Mouse (Mus musculus) ovary, adult 18-20 months (tissue): ENCODE results near the gene Vmn1r4.
A peak's percentile ranks its signal among the peaks of the same experiment; 100 is the strongest.

Source experiments
- DNase-seq: peaks from one replicate; pipeline ENCODE4 v3.0.0; 2022; ENCODE audit warnings: low spot score, mixed read lengths

Gene Vmn1r4

DNA sequence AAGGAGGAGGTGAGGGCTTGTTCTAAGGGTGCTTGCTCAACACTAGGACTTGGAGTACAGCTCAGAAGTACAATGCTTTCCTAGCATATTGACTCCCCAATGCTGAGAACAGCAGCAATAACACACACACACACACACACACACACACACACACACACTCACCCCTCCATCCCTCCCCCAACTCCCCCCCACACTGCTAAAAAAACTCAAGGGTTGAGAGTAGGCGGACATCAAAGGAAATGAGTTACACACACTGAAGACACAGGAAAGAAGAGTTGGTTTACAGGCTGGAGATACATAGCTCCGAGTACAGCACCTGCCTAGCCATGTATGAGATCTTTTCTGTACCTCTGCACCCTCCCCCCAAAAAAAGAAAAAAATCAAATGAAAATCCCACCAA, 7.5 kb upstream of the Vmn1r4 start:
- DNase-seq = no peak

DNA sequence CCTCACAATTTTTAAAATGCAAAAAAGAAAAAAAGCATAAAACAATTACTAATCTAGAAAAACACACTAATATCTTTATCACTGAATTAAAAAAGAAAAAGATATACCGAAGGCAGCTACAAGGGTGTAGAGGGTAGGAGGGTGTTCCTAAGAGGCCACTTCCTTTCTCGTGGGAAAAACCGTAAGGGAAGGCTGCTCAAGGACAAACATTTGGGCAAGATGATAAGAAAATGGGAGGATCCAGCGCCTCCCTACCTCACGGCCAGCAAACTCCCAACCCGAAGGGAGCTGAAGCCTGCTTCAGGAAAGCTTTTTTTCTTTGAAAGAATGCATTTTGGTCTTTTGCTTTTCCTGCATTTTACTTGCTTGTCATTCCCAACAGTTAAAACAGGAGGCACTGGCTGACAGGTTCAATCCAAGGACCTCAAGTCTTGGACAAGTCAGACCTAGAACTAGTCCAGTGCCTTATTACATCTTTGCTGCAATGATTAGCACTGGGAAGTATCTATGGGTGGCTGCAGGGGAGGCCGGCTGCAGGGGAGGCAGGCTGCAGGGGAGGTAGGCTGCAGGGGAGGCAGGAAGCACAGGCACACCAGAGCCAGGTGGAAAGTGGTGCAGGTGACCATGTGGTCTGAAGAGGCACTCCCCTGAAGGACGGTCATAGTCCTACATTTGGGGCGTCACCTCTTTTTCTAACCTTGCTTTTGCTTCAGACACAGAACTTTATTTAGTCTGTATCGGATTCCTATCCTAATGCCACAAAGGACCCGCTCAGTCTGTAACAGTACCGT, 6.0 kb upstream of the Vmn1r4 start:
- peak; percentile 64 for DNase-seq

DNA sequence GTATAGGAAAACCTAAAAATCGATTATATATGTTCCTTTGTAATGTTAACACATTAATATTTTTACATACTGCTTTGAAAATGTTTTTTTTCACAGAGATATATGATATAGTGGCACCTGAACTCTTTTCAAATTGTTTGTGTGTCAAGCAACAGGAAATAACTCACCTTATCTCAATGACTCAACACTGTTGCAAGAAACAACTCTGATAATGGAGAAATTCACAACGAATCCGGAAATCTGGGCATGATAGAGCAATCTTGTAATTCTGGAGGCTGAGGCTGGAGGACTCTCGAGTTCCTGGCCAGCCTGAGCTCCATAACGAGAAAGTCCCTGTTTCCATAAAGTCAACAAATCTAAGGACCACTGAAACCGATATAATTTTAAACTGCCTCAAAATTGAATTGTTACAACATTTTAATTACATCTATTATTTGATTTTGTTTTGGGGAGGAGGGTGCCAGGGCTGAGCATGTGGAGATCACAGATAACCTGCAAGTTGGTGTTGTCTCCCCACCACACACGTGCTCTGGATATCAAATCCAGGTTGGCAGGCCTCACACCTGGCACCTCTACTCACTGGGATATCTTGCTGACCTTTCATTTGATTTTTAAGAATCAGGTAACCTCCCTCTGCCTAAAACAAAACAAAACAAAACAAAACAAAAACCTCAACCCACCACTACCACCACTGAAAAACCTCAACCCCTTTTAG, 4.3 kb upstream of the Vmn1r4 start:
- DNase-seq = no peak

DNA sequence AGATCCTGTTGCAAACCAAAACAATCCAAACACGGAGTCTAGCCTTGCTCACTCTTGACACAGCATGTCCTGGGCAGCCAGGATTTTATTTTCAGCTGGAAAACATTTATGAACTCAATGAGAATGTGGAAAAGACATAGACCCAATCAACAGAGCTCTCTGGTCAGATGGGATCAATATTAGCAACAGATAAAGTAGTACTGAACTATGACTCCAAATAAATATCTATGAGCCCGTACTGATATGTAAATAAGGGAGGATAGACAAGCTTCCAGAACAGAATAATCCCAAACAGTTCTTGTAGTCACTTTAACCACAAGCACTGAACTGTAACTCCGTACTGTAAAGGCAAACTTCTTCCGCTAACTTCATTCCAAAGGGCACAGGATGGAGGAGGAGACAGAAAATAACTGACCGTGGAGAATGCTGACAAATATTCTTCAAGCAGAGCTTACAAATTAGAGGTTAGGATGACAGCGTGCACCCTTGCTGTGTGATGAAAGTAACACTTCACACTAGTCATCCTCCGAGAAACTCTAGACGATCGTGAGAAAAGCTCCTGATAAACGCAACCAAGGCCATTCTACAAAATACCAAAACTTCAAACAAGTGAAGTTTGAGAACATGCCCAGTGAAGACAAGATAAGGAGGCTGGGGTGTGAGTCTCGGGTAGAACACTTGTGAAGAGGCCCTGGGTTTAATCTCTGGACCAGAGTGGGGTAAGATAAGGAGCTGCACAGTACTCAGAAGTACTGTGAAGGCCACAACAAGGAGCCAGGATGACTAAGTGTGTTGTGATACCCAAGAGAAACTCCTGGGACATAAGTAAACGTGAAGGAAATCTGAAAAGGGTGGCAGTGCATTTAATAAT, 3.4 kb upstream of the Vmn1r4 start:
- peak; percentile 74 for DNase-seq

DNA sequence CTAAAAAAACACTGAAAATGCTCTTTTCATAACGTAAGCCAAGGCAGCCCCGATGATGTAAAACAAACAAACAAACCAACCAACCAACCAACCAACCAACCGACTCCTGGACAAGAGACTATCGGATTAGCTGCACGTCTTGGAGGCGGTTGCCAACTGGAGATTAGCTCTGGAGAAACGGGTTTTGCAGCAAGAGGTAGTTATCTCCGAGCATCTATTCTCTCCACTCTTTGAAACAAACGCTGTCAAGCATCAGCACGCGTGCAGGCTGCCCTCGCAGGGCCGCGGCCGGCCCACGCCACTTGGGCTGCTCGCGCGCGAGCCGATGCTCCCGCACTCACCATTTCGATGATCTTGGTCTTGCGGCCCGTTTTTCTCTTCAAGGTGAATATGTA, 487 bp upstream of the Vmn1r4 start:
- DNase-seq = no peak

DNA sequence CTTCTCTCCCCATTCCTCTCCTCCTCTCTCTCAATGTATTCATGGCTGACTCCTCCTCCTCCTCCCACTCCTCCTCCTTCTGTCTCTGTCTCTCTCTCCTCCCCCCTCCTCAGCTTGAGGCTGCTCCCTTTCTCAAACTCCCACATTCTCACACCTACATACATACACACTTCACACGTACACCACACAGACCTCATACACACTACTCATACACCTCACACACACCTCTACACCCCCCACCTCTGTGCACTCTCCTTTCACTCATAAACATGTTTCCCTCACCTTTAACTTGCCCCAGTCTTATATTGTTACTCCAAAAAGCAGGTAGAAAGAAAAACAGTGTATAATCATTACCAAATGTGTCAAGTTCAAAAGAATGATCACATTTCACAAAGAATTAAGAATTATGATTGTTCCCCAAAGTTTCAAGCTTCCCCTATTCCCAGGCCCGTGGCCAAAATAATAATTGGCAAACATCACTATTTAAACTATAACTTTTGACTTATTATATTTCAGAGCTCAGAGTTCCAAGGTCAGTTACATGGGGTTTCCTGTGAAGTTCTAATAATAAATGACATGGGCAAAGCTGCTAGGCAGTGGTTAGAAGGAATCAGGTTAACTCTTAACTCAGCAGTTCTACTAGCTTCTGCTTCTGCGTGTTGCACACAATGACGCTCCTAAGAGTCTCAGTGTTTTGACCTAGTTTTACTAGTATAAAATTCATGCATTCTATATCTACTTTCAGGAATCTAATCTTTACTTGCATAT, 8.0 kb downstream of the Vmn1r4 start:
- no peak for DNase-seq

DNA sequence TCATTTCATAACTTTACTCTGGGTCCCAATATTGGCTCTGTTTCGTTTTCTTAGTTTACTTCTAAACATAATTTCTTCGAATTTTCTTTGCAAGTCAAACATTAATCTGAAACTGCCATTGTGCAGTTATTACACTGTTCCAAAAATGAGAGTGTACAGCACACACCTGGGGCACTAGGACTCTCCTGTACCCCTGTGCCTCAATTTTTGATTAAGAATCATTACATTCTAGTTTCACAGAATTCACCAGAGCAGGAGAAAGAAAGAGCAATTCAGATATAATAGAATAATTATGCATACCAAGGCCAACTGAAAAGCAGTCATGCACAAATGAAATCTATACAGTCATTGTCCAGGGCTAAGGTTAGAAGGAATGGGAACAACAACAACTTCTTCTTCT, 8.6 kb downstream of the Vmn1r4 start:
- DNase-seq = no peak

DNA sequence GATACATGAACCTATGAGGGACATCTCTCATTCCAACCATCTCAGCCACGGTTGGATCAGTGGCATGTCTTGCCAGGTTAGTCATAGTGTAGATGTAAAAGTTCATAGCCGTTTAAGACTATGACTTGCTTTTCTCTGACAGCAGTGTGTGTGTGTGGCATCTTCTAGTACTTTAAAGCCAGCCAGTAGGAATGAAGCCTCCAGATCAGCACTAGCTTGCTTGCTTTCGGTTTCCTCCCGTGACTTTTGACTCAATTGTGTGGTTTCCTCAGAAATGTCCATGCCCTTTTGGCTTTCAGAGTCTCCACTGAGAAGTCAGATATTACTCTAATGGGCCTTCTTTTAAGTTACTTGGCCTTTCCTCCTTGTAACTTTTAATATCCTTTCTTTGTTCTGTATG, 10.6 kb downstream of the Vmn1r4 start:
- no peak for DNase-seq

DNA sequence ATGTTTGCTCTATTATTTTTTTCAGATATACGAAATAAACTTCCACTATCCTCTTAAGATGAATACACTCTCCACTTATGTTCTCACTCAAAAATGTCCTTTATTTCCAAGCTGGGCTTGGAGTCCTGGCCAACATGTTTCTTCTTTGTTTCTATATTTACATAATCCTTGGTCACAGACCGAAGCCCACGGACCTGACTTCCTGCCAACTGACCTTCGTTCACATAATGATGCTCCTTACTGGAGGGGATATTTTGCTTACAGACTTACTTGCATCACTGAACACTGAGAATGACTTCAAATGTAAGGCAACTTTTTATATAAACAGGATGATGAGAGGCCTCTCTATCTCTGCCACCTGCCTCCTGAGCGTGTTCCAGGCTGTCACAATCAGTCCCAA, 32.6 kb downstream of the Vmn1r4 start:
- no peak for DNase-seq

DNA sequence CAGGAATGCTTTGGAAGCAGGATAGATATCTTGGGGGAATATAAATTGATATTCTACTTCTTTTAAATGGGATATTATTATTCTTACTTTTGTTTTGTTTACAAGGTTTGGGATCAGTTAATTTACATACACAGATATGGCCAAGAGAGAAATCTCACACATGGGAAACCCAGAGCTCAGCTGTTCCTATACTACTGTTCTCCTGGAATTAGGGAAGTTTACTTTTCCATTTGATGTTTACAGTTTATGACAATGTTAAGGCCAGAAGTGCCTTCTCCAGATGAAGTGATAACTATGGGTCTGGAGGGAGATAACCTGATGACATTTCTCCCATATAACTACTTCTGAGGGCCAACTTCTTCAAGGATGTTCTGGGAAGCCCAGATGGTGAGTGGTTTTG, 46.2 kb downstream of the Vmn1r4 start, which contains the start of gene Vmn1r5:
Vmn1r5 (plus strand) TSS at position 301 of the 400 bp plus-strand sequence.
- DNase-seq = no peak

DNA sequence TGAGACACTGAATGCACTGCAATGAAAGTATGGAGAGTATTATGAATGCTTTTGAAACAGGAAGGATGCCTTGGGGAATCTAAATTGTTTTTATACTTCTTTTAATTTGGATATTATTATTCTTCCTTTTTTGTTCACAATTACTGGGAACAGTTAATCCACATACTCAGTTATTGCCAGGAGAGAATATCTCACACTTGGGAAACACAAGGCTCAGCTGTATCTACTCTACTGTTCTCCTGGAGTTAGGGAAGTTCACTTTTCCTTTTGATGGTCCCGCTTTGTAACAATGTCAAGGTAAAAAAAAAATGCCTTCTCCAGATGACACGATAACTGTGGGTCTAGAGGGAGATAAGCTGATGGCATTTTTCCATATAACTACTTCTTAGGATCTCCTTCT, 73.1 kb downstream of the Vmn1r4 start, which contains the start of gene Vmn1r6:
Vmn1r6 (plus strand) TSS at position 301 of the 400 bp plus-strand sequence.
- no peak for DNase-seq
